Mouse (Mus musculus) erythroid progenitor cell, adult 5-6 weeks (primary cell): Measurements from ENCODE around the gene Gm10295. TPM values are rescaled to one million over a fixed set of nuclear protein-coding genes. Genes with fewer than 3 reads are reported as not detected.

Source experiments
- ATAC-seq: replicated peaks from 2 replicates; pipeline ENCODE4 v1.8.0; 2016; ENCODE audit warnings: moderate number of reproducible peaks, mild to moderate bottlenecking, moderate TSS enrichment, inconsistent platforms; ENCODE audit not compliant: poor library complexity, low FRiP score, severe bottlenecking
- total RNA-seq, 2 experiments: library from RNA; stranded (forward) in 1 of 2; stranded (reverse) in 1 of 2; fragments of 150-400 nt in 1 of 2; fragments of 186-747, 209-891 nt in 1 of 2; gene quantifications; 2 replicates each; pipeline versions ENCODE4 v1.2.3 to v1.2.4; 2015 to 2017; ENCODE audit warnings: low replicate concordance in 2 of 2

Gene Gm10295
- total RNA-seq, 2 experiments from 2014 or later, result not detected

DNA sequence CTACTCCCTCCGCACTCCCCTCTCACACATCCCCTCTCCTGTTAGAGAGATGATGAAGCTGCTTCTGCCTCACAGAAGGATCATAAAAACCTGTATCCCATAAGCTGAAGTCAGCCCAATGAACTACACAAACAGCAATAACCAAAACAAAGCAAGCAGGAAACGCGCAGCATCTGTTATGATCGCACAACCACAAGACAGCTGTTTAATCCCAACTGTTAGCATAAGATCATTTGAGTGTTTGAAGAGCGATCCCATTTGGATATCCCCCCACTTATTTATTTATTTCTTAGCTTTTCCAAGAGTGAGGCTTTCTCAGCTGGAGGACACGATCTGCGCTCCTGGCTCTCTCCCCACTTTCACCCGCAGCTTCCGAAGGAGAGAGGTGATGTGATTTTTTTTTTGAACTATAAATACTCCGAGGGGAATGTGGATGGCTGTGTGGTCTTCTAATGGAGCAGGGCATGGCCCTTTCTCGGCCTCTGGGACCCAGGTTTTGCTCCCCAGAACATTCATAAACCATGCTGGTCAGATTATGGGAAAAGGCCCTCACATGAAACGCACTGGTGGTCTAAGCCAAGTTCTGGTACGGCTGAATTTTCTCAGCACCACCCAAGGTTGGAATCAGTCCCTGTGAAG, 17.4 kb upstream of the Gm10295 start:
- ATAC-seq, result no peak

- ATAC-seq, result no peak
Measured at GRCm38 (mm10) chr7:71355596-71355995, 4.3 kb upstream of the Gm10295 start.

- ATAC-seq, result no peak
Measured at GRCm38 (mm10) chr7:71348922-71349321, 2.4 kb downstream of the Gm10295 start.

DNA sequence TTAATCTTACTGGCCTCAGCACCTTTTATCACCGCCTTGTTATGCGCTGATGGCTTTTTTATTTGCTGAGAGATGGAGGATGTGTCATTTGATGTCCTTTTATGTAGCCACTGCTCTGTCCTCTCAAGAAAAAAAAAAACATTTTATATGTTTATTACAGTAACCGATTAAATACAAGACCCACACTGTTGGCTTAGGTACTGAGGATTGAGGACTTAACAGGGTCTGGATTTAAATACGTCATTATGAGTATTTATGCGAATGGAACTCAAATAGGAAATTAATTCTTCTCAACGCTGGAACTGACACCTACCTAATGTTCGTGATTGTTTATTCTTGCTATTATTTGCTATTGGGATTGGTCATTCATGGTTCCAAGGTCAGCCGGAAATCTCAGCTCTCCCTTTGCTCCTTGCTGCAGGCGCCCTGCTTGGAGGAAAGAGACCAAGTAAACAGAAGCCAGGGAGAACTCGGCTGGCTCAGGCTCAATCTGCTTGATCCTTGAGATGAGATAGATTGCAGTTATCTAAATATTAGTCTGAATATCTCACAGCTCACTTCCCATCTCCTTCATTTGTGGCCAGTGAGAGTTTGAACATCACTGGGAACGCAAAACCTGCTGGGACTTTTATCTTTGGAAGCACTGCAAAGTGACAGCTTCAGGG, 26.2 kb downstream of the Gm10295 start:
- ATAC-seq, result no peak

DNA sequence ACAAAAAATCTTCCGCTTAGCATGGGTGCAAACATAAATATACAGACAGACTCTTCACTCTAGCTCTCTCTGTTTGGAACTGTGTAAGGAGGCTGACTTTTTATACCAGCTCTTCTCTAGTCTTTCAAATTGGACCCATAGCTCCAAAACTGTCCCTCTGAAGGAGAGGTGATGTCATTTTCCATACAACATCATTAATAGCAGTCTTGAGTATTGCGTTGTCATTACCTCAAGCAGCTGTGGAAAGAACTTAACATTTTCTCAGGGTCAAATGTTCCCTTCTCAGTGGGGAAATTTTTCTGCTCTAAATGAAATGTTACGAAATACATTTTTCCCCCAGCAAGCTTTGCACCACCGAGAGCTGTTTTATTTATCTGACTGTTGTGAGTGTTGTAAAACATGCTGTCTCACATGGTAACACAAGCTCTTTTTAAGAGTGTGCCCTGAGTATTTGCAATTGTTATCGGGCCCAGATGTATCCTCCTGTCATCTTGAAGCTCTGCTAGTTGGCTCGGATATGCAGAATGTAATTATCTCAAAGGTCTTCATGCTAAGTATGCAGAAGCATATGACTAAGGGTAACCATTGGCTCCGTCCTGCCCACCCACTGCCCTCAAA, 38.0 kb downstream of the Gm10295 start:
- ATAC-seq, result no peak

GRCm38 (mm10) chr7:71312375-71312774, 38.9 kb downstream of the Gm10295 start:
- ATAC-seq, result no peak

DNA sequence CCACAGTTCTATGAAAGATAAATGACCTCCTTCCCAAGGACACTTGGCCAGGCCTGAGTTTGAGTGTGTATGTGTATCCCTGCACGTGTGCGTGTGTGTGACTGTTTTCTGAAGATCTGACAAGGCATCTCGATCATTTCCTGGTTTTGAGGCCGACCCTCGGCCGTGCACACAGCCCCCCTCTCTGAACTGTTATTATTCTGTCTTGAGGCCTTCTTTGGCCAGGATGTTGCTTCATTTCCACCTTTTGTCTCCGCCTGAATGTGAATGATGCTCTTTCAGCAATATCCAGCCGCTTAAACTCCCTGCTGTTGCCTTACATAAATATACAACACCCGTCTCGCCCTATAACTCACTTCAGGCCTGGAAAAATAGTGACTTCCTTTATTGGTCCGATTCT, 39.9 kb downstream of the Gm10295 start:
- no peak for ATAC-seq

GRCm38 (mm10) chr7:71308051-71308450, 43.2 kb downstream of the Gm10295 start:
- ATAC-seq, result no peak

DNA sequence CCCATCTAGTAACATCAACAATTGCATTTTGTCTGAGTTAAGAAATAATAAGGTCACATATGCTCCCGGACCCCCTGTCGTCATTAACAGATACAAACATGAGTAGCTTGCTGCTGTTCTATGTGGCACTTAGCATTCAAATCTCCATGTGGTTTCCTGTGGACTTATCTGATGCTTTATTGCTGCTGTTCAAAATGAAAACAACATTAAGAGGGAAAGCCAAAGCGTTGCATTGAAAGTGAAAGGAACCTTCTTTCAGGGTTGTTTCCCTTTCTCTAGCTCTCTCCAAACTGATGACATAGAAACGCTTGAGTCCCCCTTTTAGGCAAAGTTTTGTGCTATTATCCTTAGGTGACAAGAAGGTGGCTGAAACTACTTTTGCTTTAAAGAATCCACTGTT, 48.6 kb downstream of the Gm10295 start:
- ATAC-seq, result no peak
